Mouse (Mus musculus) erythroid progenitor cell, adult 5-6 weeks (primary cell): ENCODE data around the gene Srcap. TPM values are rescaled to one million over a fixed set of nuclear protein-coding genes. Genes with fewer than 3 reads are reported as not detected.
A peak's percentile ranks its signal among the peaks of the same experiment; 100 is the strongest.

Source experiments
- ATAC-seq: replicated peaks from 2 replicates; pipeline ENCODE4 v1.8.0; 2016; ENCODE audit warnings: moderate number of reproducible peaks, mild to moderate bottlenecking, moderate TSS enrichment, inconsistent platforms; ENCODE audit not compliant: poor library complexity, low FRiP score, severe bottlenecking
- total RNA-seq, 2 experiments: library from RNA; stranded (forward) in 1 of 2; stranded (reverse) in 1 of 2; fragments of 150-400 nt in 1 of 2; fragments of 186-747, 209-891 nt in 1 of 2; gene quantifications; 2 replicates each; pipeline versions ENCODE4 v1.2.3 to v1.2.4; 2015 to 2017; ENCODE audit warnings: low replicate concordance in 2 of 2

The Srcap gene
- total RNA-seq, 2 experiments from 2014 or later = 77.0 to 99.3 TPM

DNA sequence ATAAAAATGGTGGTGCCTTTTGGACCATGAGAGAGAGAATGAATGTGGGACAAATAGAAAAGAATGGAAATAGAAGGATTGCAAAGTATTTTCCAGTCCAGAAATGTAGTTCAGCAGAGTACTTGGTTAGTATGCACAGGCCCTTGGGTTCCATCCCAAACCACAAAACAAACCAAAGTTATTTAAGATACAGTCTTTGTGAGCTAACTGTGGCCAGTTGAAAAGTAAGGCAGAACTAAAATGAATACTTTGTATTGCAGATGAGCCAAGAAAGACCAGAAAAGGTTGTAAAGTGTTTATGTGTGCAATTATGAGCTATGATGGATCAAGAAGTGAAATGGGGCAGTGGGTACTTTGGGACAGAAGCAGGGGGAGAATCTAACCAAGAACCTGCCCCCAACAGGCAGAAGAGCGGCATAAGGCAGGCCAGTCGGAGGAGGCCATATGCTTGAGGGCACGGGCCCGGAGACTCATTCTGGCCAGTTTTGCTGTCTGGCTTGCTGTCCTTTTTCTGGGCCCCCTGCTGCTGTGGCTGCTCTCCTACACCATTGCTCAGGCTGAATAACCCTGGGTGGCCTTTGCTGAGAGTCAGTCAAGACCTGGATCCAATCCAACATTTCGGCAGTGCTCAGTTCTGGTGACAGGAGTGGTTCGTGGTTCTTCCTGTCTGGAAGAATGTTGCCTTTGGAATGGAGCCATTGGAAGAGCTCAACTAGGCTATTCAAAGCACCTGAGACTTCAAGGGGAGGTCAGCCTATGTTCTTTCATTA lies 52.8 kb downstream of the Srcap start:
- no peak for ATAC-seq

- ATAC-seq = peak; percentile 99
These were observed 61.2 kb downstream of the Srcap start, which contains the start of gene Phkg2 for GRCm38 (mm10) chr7:127572895-127573471. Gene Phkg2 (plus strand): TSS chr7:127573340.

DNA sequence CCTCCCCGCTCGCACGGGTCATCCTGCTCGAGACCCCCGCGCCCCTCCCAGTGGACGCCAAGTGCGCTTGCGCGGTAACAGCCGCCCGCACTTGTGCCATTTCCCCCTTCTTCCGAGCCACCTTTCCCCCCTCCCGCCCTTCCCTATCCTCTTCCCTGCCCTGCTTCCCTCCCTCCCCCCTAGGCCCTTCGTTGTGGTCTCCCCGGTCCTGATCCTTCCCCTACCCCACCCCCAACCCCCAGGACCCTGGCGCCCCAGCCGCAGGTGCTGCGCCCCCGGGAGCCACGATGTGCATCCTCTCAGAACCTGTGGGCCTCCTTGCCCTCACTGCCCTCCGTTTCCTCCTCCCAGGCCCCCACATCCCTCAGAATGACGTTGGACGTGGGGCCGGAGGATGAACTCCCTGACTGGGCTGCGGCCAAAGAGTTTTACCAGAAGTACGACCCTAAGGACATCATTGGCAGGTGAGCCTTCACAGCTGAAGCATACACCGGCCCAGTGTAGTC lies 61.8 kb downstream of the Srcap start:
- ATAC-seq = no peak

GRCm38 (mm10) chr7:127574115-127574514 lies 62.3 kb downstream of the Srcap start:
- ATAC-seq = no peak

DNA sequence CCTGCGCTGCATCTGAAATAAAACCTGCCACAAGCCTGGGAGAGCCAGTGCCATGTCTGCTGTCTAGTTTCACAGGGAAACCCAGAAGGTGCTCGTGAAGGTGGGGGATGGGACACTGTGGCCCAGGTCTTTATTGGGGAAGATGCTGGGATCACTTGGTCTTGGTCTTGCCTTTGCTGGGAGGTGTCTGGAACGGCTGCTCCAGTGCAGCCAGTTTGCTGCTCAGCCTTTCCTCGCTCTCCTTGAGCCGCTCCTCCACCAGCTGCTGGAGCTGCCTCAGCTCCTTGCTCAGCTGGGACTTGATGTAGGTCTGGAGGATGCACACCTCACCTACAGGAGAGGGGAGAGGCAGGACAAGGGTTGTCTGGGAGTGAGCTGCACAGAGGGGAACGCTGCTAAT lies 71.5 kb downstream of the Srcap start:
- ATAC-seq = no peak

- no peak for ATAC-seq
These were observed 73.2 kb downstream of the Srcap start for GRCm38 (mm10) chr7:127585031-127585430.

- peak; percentile 69 for ATAC-seq
These were observed 74.4 kb downstream of the Srcap start for GRCm38 (mm10) chr7:127586149-127586548.

- no peak for ATAC-seq
These were observed 75.4 kb downstream of the Srcap start for GRCm38 (mm10) chr7:127587196-127587595.

DNA sequence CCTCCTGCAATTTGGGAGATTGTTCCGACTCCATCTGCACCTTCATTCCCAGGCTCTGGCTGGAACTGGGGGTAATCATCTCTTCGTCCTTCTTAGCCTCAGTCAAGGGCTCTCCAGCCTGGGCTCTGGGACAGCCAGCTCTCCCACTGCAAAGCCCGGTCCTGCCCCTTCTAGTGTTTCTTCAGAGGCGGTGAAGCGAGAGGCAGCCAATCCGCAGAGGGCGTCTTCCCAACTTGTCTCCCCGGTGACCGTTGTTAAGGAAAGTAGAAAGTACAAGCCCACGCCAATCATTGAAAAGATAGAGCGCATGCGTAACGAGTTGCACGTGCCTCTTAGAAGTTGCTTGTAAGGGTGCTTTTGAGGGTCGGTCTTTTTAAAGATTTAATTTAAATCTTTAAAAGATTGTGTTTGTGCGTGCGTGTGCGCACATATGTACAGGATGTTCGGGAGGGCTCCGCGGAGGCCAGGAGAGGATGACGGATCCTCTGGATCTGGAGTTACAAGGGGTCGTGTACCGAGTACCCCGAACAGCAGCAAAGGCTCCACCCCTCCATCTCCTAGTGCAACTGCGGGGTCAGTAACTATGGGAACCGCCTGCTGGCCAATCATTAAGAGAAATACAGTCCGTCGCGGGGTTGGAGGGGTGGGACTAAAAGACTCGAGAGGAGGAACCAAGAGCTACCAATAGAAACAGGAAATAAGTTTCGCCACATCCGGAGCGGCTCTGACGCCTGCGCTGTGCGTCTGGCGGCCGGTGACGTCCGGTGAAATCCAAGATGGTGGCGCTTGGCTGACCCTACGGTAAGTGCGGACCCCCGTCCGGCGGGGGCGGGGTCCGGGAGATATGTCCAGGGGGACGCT lies 76.5 kb downstream of the Srcap start, which contains the start of the genes Ccdc189 and Rnf40:
Gene Ccdc189 (minus strand): TSS at position 585 of the 861 bp plus-strand sequence.
Gene Rnf40 (plus strand): TSS at position 757 of the 861 bp plus-strand sequence.
- peak; percentile 86 for ATAC-seq

GRCm38 (mm10) chr7:127588901-127589300 lies 77.1 kb downstream of the Srcap start:
- ATAC-seq = no peak; the same call in 1 of the 2 replicates

DNA sequence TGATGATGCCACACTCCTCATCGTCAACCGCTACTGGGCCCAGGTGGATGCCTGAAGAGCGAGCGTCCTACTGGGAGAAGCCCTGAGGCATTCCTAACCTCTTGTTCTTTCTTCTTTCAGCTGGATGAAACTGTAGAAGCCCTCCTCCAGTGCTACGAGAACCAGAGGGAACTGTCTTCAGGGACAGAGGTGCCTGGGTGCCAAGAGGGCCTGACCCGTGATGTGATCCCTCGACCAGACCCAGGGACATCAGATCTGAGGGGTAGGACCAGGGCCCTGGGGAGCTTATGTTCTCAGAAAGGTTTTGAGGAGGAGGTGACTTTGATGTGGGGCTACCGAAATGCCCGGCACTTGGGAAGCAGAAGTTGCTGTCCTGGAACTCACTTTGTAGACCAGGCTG lies 77.9 kb downstream of the Srcap start:
- ATAC-seq = no peak

- ATAC-seq = no peak
These were observed 79.3 kb downstream of the Srcap start for GRCm38 (mm10) chr7:127591108-127591507.

DNA sequence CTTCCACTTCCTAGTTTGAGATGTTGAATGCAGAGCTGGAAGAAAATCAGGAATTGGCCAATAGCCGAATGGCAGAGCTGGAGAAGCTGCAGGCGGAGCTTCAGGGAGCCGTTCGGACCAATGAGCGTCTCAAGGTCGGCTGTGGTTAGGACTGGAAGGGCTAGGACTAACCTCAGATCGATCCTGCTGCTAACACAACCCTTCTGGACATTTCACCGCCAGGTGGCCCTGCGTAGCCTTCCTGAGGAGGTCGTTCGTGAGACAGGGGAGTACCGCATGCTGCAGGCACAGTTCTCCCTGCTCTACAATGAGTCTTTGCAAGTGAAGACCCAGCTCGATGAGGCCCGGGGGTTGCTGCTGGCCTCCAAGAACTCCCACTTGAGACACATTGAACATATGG lies 80.8 kb downstream of the Srcap start:
- no peak for ATAC-seq

DNA sequence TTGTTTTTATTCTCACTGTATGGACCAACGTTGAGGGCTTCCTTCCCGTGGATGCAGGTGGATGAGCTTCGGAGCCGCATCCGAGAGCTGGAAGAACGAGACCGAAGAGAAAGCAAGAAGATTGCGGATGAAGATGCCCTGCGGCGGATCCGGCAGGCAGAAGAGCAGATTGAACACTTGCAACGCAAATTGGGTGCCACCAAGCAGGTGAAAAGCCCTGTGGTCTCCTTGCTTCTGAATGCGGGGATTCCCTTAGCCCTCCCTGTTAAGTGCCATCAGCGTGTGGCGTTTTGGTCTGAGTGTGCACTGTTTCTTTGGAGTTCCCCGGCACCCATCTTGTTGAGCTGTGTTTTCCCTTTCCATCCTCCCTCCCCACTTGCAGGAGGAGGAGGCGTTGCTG lies 85.0 kb downstream of the Srcap start:
- ATAC-seq = no peak

DNA sequence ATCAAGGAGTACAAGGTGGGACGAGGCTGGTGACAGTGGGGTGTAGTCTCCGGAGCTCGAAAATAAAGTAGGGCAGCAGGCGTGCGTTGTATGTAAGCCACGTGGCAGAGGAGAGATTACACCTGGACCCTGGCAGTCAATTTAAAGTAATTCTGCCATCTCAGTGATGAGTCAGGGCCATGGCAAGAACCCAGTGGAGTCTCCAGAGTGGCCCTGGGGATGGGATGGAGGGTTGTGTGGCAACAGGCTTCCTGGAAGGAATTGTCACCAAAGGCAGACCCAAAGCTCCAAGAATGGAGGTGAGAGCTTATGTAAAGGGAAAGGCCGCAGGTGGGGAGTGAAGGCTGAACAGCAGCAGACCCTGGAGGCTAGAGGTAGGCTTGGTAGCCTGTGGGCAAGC lies 88.8 kb downstream of the Srcap start:
- ATAC-seq = no peak

DNA sequence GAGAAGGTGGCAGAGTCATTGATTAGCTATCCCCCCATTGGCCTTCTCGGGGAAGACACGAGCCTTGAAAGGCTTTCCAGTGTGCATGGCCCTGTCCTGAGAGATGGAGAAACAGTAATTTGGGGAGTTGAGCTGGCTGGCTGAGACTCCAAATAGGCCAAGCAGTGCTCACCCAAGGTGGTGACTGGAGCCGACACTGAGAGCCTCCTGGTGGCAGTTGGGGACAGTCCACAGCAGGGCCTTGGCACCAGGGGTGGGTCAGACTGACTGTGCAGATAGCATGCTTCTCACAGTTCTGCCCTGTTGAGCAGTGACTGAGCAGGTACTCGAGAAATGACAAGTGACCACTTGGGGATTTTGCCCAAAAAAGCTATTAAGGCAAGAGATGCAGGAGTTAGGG lies 90.0 kb downstream of the Srcap start:
- ATAC-seq = no peak

GRCm38 (mm10) chr7:127602903-127603302 lies 91.1 kb downstream of the Srcap start:
- ATAC-seq = no peak

- ATAC-seq = no peak
These were observed 92.5 kb downstream of the Srcap start for GRCm38 (mm10) chr7:127604256-127604655.

DNA sequence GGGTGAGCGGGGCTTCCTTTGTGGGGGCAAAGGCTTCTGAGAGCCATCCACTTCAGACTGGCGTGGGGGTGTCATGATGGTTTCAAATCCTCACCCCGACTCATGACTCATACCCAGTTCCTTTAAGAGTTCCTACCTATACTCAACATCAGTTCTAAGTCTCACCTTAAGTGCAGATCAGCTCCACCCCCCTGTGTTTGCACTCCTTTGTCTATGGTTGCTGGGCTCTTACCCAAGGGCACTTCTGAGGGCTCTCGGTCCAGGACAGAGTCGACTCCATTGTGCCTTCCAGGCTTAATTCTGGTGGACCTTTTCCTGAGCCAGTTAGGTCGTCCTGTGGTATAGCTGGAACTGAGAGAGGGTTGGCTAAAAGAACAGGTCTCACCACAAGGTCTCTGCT lies 95.4 kb downstream of the Srcap start:
- ATAC-seq = no peak
